Mouse (Mus musculus) kidney, postnatal 4 days (tissue): ENCODE results near the gene Ano3.

ENCODE experiments used
- DNase-seq, 2 experiments: peaks; one replicate each; pipeline ENCODE4 v3.0.0; 2021; ENCODE audit warnings: mixed read lengths in 2 of 2

The Ano3 gene

DNA sequence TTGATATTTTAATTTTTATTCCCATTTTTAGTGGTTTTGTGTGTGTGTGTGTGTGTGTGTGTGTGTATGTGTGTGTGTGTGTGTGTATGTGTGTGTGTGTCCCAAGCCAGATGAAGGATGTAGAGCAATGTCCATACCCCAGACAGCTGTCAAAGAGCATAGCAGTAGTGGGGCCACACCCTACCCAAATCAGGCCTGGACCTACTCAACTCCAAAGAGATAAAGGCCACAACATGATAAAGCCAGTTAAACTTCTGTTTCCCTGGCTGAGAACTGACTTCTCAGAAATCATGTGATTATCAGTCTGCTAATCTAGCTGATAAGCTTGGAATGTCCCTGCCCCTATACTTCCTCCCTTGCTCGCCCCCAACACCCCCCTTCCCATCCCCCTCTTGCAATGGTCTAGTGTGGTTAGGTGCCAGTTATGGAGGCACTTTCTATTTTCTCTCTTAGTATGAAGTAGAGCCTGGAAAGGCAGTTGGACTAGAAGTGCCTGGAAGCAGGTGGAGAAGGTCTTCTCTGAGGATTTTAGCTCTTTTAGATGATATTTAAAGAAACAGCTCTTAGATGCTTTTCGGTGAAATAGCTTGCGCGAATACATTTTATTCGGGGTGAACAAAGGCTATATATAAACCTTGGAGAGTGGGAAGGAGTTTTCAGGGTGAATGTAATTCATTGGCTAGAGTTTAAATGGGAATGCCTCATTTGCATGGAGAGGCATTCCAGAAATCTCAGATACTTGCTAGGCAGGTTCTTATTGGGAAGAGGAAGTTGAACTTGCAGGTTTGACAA is 144.2 kb downstream of the Ano3 start:
- DNase-seq, result no peak

DNA sequence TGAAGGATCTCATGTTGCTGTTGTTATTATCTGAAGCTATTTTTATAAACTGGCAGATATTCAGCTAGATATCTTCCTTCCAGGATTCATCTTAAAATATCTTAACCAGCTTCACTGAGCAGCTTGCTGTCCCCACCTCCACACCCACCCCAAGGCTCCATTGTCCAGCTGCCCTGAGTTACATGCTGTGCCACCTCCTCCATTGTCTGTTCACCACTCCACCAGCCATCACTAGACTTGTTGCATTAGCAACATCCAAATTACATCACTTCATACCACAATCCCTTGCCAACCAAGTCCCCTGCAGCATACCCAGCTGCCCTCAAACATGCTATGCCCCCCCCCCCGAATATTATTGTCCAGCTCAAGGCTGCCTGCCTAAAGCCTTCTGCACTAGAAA is 154.8 kb downstream of the Ano3 start:
- DNase-seq, result no peak

DNA sequence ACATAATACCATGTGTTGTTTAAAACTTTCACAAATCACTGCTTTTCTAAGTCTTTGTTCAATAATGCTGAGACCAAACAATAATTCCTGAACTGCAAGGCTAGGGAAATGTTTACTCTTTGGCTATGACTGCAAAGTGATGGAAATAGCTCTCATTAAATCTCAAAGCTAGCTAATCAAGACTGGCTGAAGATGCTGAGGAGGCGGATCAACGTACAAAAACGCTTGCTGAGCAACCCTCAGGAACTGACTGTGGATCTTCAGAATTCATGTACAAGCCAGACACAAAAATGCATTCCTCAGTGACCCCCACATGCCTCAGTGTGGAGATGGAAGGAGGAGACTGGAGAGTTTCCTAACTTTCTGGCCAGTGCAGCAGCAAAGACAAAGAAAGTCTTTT is 155.3 kb downstream of the Ano3 start:
- no peak for DNase-seq

DNA sequence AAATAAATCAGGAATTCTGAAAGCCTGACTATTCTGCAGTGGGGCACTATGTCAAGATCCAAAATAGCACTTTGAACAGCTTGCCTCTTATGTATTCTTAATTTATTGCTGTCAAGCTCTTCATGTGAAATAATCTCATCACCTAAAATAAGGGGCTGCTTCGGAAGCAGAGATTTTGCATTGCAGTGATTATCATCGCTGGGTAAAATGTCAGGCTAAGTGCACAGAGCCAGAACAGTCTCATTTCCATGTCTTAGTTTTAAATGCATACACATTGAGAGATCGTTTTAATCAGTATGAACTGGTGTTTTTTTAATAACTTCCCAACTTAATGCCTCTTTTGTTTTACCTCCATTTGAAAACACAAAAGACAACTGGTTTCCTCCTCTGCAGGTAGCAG is 163.3 kb downstream of the Ano3 start:
- no peak for DNase-seq

DNA sequence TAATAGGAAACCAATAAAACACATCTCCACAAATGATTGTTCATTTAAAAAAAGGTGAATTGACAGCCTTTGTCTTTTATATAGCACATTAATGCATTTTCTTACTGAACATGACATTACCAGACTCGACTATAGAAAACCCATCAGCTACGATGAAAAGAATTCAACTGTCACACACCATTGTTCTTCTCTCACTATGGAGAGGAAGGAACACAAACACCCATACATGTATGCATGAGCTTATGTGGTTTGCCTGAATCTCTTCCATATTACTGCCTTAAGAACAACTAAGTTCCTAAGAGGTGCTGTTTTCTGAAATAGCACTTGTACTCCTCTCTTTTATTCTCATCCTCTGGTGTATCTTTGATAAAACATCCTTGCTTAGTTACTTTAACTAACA is 191.3 kb downstream of the Ano3 start:
- DNase-seq, result no peak

DNA sequence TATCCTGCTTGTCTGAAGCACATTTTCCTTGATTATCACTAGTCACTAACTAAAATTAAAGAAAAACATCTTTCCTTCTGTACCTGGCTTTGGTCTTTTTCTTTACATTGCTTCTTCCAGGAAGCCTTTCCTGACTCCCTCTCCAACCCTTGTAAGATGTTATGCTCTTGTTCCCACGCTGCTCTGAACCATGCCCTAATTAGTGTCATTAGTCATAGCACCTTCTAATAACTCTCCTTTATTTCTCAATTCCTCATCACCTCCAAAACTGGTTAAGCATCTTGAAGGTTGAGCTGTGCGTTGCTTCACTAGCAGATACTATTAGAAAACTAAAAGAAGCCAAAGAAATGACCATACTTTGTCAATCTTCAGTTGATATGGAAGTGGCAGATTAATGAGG is 193.2 kb downstream of the Ano3 start:
- DNase-seq, result no peak

DNA sequence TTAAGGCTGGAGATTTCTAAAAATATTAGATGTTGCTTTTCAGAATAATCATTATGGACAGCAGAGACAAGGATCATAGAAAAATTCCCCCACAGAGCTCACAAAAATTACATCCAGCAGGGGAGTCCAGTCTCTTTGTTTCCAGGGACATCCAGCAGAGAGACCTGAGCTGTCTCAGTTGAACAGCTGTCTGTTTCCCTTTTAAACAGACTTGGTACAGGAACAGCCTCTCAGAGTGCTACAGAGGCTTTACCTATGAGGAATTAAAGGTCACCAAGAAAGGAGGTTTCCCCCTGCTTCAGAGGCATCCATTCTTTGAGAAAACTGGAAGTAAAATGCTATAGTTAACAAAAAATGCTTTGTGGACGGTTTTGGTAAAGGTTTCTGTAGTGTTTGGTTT is 210.2 kb downstream of the Ano3 start:
- no peak for DNase-seq

DNA sequence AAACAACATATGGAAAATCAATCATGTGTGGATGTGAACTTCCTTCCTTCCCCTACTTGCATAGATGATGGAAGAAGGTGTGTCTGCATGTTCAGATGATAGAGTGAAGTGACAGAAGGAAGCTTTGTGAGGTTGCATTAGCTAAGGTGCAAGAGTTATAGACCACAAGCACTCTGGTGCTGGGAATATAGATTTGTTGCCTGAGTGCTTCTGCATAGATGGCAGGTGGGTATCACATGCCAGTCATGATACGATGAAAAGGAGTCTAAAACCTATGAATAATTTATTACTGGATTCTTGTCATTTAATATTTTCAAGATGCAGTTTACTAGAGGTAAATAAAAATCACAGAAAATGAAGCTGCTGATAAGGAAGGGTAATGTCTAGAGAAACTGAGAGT is 210.9 kb downstream of the Ano3 start:
- no peak for DNase-seq

DNA sequence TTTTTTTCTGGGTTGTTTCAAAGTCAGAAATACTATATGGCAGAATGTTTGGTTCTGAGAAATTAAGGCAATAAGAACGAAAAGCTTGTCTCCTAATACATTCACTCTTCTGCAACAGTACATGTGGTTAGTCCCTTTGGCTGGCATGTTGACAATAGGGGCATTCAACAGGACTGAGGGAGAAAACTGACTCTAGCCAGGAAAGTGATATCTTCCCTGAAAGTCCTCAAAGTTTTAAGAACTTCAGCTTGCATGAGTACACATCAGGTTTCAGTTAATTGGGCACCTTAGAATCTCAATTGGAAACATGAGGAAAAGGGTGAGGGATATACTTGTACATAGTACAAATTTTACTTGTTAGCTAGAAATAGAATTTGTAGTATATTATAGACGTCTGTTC is 212.7 kb downstream of the Ano3 start:
- no peak for DNase-seq

DNA sequence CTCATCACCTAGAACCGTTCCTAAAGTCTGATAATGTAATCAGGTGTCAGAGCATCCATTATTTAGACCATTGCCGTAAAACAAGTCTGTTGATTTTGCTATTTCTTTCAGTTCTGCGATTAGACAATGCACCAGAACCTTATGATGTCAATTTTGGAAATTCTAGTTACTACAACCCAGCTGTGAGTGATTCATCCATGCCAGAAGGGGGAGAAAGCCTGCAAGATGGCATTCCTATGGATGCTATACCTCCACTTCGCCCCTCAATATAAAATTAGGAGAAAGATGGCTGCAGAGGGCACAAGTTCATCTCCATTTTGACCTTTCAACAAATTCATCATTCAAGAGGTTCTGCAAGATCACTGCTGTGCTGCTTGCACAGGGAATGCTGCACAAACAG is 213.5 kb downstream of the Ano3 start:
- DNase-seq, result no peak

DNA sequence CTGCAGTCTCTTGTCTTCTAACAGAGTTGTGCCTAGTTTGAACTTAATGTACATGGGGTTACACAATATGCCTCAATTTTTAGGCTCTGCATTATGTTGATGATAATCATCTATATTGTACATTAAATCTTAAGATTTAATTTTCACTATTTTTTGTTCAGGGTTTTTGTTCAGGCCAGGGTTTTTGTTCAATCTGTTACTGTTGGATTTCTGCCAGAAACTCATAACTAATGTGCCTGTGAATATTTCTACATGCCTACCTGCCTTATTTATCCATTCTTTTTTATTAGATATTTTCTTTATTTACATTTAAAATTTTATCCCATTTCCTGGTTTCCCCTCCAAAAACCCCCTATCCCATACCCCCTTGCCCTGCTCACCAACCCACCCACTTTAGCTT is 224.6 kb downstream of the Ano3 start:
- DNase-seq, result no peak

DNA sequence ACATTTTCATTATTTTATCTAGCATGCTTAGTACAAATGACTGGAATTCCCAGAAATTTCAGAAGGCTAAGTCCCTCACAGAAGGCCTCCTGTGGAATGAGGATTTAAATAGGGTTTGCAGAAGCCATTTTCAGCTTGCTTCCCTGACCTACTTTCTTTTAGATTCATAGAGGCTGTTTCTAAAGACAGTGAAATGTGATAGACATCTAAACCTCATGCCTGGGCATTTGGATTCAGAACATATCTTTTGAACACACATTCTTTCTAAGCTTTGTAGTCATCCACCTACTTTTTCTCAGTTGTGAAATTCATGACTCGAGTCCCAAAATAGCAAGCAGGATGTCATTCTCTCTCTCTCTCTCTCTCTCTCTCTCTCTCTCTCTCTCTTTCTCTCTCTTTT is 228.5 kb downstream of the Ano3 start:
- DNase-seq, result no peak

DNA sequence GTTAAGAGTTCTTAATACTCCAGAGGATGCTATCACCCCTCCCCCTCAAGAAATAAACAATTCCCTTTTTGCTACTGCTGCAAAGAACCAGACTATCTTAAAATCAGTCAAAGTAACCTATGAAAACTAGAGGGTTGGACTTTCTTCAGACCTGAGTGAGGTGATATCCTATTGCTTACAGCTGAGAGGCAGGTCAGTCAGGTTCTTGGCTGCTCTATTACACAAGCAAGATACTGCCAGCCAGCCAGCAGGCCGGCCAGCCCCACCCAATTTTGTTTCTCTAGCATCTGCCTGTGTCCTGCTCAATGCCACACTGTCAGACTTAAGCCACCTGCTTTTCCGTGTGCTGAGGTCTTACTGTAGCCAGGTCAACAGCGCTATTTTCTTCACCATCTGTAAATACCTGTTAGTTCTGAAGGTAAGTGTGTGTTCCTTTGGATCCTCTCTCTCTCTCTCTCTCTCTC is 229.4 kb downstream of the Ano3 start, which contains the start of gene Muc15:
Gene Muc15, plus strand, starts transcription at position 51 of the 464 bp plus-strand sequence.
- no peak for DNase-seq

DNA sequence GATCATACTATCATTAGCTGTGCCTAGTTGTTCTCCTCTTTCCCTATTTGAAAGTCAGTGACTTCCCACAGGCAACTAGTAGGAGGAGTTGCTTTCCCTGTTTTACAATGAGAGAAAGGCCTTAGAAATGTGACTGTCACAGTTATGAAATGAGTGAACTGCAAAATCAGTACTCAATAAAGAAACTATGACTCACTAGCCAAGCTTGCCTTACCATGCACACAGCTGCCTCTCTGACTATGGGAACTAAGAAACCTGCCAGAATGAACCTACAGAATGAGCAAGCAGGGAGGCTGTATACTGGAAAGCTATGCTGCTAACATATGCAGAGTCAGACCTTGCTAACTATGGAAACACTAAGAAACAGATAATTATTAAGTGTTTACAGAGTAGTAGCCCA is 231.7 kb downstream of the Ano3 start:
- no peak for DNase-seq

DNA sequence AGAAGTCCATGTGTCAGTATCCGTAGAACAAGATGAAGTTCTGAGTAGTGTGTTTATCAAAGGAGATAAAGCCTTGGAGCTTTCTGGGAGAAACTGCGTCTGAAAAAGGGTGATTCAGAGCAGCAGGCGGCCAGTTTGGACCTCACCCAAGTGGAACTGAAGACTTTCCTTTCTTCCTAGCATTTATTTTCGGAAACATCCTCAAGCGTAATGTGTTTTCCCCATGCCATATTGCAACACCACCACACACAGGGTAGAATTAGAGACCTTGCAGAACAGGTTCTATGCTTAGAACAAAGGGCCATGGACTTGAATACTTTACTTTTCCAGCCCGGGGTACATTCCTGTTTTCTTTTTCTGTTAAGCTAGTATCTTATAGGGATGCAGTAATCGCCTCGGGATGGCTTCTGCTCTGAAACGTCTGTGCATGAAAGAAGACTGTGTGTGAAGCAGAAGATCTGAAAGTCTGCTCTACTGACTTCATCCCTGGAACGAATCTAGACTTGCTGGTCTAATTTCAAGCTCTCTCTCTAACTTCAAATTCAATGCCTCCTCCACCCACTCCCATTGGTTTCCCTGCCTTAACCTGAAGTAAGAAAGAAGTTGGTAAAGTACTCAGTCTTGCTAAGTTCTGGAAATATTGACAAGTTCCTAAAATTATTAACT is 240.5 kb downstream of the Ano3 start:
- DNase-seq, result peak; percentile 2 to 5

DNA sequence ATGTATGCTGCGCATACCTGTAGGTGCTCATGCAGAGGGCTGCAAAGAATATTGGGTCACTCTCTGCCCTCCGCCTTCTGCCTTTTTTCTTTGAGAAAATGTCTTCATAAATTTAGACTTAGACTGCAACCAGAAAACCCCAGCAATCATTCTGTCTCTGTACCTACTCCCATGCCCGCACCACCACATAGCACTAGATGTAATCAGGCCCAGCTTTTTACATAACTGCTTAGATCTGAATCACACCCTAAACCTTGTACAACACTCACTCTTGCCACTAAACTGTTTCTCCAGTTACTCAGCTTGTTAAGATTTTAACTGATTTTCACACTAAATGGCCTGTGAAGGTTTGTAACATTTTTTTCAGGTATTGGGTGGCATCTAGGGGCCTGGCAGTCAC is 241.3 kb downstream of the Ano3 start:
- DNase-seq, result no peak

DNA sequence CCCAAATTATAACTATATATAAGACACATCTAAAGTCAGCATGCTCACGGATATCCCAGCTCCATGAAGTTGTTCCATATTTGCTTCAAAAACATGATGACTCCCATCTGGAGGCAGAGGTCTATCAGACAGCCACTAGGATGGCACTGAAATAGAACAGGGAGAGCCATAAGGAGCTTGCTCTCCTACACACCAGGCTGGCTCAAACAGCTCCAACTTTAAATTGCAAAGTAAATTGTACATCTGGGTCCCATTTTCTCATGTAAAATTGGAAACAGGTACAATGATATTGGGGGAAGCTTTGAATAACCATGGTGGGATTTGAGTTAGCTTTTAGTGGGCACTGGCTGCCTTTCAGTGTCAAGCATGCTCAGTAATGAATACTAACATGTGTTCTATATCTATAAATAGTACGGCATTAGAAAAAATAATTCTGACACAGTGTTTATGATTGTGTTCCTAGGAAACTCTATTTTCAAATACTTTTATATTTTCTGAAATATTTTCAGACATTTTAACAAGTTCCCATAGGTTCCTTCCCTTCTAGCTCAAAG is 279.6 kb downstream of the Ano3 start:
- DNase-seq, result no peak

DNA sequence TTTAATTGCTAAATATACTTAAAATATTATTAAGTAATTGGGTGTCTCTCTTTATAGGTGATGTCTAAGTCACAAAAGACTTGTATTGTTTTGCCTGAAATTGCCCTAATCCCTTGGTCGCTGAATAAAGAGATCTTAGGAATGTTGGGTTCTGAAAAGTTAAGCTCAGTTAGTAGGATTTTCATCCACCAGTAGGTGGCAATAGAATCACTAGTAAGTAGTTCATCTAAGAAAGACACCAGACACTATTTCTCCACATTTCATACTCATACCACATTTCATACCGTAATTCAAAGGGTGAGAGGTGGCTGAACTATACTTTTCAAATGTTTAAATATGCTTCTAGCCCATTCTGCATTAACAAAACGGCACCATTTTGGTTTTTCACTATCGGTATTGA is 287.4 kb downstream of the Ano3 start:
- DNase-seq, result no peak

DNA sequence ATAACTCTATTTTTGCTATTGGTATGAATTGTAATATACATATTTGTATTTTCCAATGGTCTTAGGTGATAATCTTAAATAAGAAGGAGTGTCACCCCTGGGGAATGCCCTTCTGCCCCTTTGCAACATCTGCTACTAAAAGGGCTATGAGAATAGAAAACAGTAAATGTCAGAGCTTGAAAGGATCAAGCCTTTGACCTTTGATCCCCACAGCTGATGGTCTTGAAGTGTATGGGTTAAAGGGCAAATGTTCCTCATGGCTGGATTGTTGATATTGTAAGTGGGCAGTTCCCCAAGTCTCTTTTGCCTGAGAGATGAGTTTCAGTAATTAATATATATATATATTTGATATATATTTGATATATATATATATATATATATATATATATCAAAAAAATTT is 305.9 kb downstream of the Ano3 start:
- DNase-seq, result no peak

DNA sequence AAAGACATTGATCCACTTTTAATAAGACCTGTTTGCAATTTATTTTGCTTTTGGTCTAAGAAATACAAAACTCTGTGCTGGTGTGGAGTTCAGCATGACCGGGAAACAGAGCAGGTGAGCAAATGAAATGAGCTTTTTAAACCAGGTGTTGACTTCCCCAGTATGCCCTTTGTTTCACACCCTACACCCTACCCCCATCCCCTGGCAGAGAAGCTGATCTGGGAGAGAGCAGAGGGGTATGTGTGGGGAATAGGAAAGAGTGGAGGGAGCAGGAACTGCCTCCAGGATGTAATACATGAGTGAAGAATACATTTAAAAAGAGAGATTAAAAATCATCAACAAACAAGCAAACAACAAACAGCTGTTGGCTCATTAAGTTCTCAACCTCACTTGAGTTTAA is 306.4 kb downstream of the Ano3 start:
- DNase-seq, result no peak
